Mouse (Mus musculus) forebrain, embryonic 16.5 days (tissue): ENCODE measurements around the gene Gm6583. TPM values are rescaled to one million over a fixed set of nuclear protein-coding genes. Genes with fewer than 3 reads are reported as not detected.

Experiments used
- ATAC-seq: fragments of 200-750 bp; cut with Nextera tagmentation; 2 replicates; pipeline ENCODE4 v1.8.0; 2017; ENCODE audit warnings: mild to moderate bottlenecking, moderate library complexity
- H3K27ac ChIP-seq: fragments of 300-500 bp; sonication (generic); 2 replicates; pipeline ENCODE4 v1.5.1; 2014; ENCODE audit warnings: low read length, control low read depth
- H3K27me3 ChIP-seq: fragments of 300-500 bp; sonication (generic); replicated peaks from 2 replicates; pipeline ENCODE4 v1.6.1; 2014; ENCODE audit warnings: low read length; ENCODE audit not compliant: control insufficient read depth, insufficient read depth
- H3K36me3 ChIP-seq: fragments of 300-500 bp; sonication (generic); 2 replicates; pipeline ENCODE4 v1.6.1; 2014; ENCODE audit not compliant: control insufficient read depth, insufficient read depth
- H3K4me1 ChIP-seq: fragments of 300-500 bp; sonication (generic); replicated peaks from 2 replicates; pipeline ENCODE4 v1.6.1; 2014; ENCODE audit warnings: low read length; ENCODE audit not compliant: control insufficient read depth, insufficient read depth
- H3K4me2 ChIP-seq: fragments of 300-500 bp; sonication (generic); 2 replicates; pipeline ENCODE4 v1.6.1; 2014; ENCODE audit warnings: mild to moderate bottlenecking, low read length, control low read depth
- H3K4me3 ChIP-seq: fragments of 300-500 bp; sonication (generic); replicated peaks from 2 replicates; pipeline ENCODE4 v1.5.1; 2014; ENCODE audit warnings: mild to moderate bottlenecking, low read length, control low read depth
- H3K9ac ChIP-seq: fragments of 300-500 bp; sonication (generic); replicated peaks from 2 replicates; pipeline ENCODE4 v1.6.1; 2014; ENCODE audit warnings: low read depth, low read length, control low read depth
- H3K9me3 ChIP-seq: fragments of 300-500 bp; sonication (generic); 2 replicates; pipeline ENCODE4 v1.6.1; 2016; ENCODE audit warnings: low read length; ENCODE audit not compliant: control insufficient read depth
- WGBS: fragments of 180-500 bp; shearing (Covaris S2); extraction: QIAGEN DNeasy Blood & Tissue Kit; methylation state at CpG from one replicate; pipeline ENCODE4 v1.1.7; 2014; 5-methylcytosine and 5-hydroxymethylcytosine counted together
- polyA plus RNA-seq: library from polyadenylated mRNA; unstranded; fragments of >200 nt; fragmentation: Nextera tagmentation; extraction: Ambion mirVana; gene quantifications from 2 replicates; pipeline ENCODE4 v1.2.1, GENCODE M21; 2015

Gene Gm6583
- polyA plus RNA-seq, result 0.09 and 0.17 TPM in 2 replicates

DNA sequence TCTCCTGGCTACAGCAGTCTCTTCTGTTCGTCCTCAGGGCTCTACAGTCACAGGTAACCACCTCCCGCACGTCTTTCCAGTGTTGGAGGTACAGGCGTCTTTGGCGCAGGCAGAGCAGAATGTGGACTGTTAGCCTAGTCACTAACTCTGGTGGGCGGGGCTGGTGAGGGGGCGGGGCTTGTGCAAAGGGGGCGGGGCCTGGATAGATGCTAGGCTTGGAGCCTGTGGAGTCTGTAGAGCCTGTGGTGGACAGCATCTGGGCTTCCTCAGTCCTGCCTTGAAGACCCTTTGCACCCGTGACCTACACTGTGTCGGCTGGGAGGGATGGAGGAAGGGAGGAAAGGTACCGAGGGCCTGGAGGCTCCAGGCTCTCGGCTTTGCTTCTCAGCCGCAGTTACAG, at the start of gene Gm6583:
Gene Gm6583 (minus strand): TSS at position 124 of the 400 bp plus-strand sequence.
- Histone ChIP-seq H3K4me3 (no peak within 1 kb of the TSS), H3K9me3 (no peaks in the 10 kb centered on the region), H3K4me2 (no peak within 1 kb of the TSS), H3K9ac (no peak within 1 kb of the TSS), H3K27ac (no peak within 1 kb of the TSS), H3K4me1 (no peaks in the 10 kb centered on the region), H3K27me3 (no peaks in the 10 kb centered on the region), H3K36me3 (peaks cover 5% of the 10 kb centered on the region; the same call in 1 of the 2 replicates)
- ATAC-seq, result no peak
- 66% methylated on average over 13 of the region's 13 CpGs for WGBS

DNA sequence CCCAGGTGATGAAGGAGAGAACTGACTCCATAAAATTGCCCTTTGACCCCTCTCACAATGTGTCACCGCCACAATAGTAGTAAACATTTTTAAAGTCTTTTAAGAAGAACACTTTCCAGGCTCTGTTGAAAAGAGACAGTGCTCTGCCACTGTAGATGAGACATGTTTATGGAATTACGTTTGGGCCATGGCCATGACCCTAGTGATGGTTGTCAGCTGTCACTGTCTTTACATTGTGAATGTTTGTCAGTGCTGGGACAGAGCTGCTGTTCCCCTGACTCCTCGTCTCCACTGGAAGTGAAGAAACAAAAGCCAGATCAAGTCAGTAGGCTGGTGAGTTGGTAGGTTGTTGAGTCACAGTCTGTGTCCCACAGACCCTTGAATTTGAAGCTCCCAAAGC, 46.6 kb upstream of the Gm6583 start:
- Histone ChIP-seq H3K9me3 (no peaks in the 10 kb centered on the region), H3K4me1 (0 out of 2 replicates have a peak, but pooled peaks cover 2% of the 10 kb centered on the region), H3K27ac (no peak overlapping the region), H3K4me3 (no peak overlapping the region), H3K27me3 (no peaks in the 10 kb centered on the region), H3K4me2 (no peak overlapping the region), H3K36me3 (no peaks in the 10 kb centered on the region), H3K9ac (no peak overlapping the region)
- no peak for ATAC-seq
- WGBS, result 76% methylated on average over 3 of the region's 3 CpGs

DNA sequence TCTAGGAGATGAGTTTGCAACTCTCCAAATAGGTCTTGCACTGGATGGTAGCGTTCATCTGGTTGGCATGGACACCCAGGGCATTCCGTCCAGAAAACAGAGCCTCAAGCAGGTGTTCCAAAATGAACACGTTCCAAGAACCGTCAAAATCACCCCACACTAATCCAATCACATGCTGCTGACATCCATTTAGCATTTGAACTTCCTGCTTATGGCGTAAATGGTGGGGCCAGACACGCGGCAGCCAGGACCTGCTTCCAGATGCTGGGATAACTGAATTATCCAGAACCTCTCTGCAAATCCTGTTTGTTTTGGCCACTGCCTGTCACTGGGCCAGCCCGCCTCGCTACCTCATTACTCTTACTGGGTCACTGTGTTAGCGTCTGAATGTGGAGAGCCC, 43.5 kb upstream of the Gm6583 start:
- Histone ChIP-seq H3K9me3 (no peaks in the 10 kb centered on the region), H3K9ac (no peak overlapping the region), H3K36me3 (no peaks in the 10 kb centered on the region), H3K4me3 (no peak overlapping the region), H3K27me3 (no peaks in the 10 kb centered on the region), H3K4me2 (no peak overlapping the region), H3K4me1 (peaks cover 12% of the 10 kb centered on the region), H3K27ac (no peak overlapping the region)
- ATAC-seq, result no peak
- WGBS, result 79% methylated on average over 10 of the region's 10 CpGs

DNA sequence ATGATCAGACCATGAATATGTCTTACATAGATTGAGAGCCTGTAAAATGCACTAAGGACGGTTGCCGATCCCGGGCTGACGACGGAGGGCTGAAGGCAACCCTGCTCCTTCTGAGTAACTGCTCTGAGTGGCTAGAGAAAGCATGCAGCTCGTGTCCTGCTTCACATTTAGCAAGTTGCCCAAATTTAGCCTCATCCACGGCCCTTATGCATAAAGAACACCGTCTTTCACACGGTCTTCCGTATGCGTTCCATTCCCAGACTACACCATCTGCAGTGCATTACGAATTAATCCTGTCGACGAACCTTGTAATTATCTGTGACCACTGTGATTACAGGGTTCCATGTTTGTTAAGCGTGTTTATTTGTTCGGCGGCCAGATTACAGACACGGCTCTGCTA, 40.2 kb upstream of the Gm6583 start:
- no peak overlapping the region for H3K4me2 ChIP-seq
- 63% methylated on average over 18 of the region's 18 CpGs for WGBS

DNA sequence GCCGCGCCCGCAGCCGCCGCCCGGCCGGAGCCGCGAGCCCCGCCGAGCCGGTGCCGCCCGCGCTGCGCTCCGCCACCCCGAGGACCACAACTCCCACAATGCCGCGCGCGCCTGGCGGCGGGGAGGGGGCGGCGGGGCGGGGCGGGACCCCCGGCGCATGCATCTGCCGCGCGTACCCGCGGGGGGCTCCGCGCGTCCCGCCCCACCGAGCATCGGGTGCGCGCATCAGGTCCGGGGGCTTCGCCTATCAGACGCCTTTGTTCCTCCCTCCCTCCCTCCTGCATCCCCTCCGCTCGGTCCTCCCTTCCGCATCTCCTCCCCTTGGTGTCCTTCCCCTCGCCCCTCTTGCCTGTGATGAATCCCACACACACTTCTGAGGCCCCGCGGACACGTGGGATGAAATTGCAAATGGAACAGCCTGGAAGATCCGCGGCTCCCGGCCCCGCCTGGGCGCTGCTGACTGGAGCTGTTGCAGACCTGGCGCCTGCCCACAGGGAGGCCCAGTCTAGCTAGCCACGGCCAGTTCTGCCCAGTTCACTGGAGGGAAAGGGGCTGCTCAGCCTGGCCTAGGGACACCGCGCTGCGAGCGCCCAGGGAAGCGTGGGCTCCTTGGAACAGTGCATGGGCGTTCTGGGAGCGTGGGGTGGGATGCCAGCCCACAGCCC, 39.1 kb upstream of the Gm6583 start, which contains the start of gene Asphd2:
Gene Asphd2 (minus strand): TSS at position 88 of the 665 bp plus-strand sequence.
- no peaks in the 10 kb centered on the region for H3K9me3 ChIP-seq
- peak; percentile 88 for ATAC-seq
- peaks cover 10% of the 10 kb centered on the region for H3K36me3 ChIP-seq
- peak within 1 kb of the TSS; percentile 95 for H3K4me2 ChIP-seq
- WGBS, result under 1% methylated on average over 28 of the region's 67 CpGs
- peak within 1 kb of the TSS; percentile 87 for H3K9ac ChIP-seq
- H3K27ac ChIP-seq, result peak within 1 kb of the TSS; percentile 84
- peaks cover 40% of the 10 kb centered on the region for H3K4me1 ChIP-seq
- H3K27me3 ChIP-seq, result no peaks in the 10 kb centered on the region
- peak within 1 kb of the TSS; percentile 75 for H3K4me3 ChIP-seq

More for the DNA sequence above, 40.2 kb upstream of the Gm6583 start:
- H3K9ac ChIP-seq, result no peak overlapping the region
- H3K27me3 ChIP-seq, result no peaks in the 10 kb centered on the region
- H3K9me3 ChIP-seq, result no peaks in the 10 kb centered on the region
- peak overlapping the region; percentile 84 for H3K27ac ChIP-seq
- no peak overlapping the region for H3K4me3 ChIP-seq
- peaks cover 30% of the 10 kb centered on the region for H3K4me1 ChIP-seq
- ATAC-seq, result no peak
- H3K36me3 ChIP-seq, result peaks cover 4% of the 10 kb centered on the region

DNA sequence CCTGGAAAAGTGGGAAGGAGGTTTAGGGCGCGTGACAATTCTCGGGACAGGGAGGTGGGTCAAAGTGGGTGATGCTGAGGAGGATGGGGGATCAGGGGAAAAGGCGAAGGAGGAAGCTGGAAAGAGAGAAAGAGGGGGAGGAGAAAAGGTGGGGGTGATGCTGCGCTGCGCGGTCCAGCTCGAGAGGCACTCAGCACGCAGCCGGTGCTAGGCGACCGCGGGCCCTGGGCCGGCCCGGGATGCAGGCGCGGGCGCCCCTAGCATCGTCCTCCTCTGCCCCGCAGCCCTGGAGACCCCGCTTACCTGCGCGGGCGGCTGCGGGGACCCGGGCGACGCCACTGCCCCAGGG, 38.6 kb upstream of the Gm6583 start:
- H3K4me1 ChIP-seq, result peaks cover 43% of the 10 kb centered on the region
- peak overlapping the region; percentile 84 for H3K27ac ChIP-seq
- peaks cover 11% of the 10 kb centered on the region for H3K36me3 ChIP-seq
- H3K9me3 ChIP-seq, result no peaks in the 10 kb centered on the region
- H3K9ac ChIP-seq, result peak overlapping the region; percentile 87
- H3K4me3 ChIP-seq, result peak overlapping the region; percentile 75
- ATAC-seq, result peak; percentile 73
- peak overlapping the region; percentile 95 for H3K4me2 ChIP-seq
- no peaks in the 10 kb centered on the region for H3K27me3 ChIP-seq
- under 1% methylated on average over 21 of the region's 28 CpGs for WGBS

DNA sequence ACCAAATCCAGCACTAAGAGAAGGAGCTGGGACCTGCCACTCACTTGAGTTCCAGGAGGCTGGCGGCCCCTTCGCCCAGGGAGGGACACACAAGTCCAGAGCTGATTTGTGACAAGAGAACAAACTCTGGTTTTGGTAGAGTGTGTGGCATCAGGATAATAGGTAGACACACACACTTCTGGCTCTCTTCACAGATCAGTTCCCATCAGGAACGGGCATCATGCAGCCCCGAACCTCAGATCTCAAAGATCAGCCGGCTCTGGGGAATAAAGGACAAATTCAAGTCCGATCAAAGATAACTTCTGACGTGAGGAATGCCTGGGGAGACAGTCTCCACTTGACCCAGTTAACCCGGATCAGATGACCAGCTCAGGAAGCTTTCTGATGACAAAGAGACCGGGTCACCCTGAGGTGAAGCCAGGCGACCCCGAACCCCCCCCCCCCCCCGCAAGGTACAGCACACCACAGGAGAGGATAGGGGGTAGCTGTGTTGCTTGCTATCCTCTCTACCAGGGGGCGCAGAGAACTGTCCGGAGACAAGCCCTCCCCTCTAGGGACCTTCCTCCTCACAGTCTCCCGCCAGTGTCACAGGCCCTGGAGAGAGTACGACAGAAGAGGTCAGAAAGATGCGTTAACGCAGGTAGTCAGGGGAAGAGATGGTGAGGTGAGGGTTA, 38.0 kb upstream of the Gm6583 start:
- no peaks in the 10 kb centered on the region for H3K27me3 ChIP-seq
- no peaks in the 10 kb centered on the region for H3K9me3 ChIP-seq
- peaks cover 11% of the 10 kb centered on the region for H3K36me3 ChIP-seq
- 8% methylated on average over 15 of the region's 18 CpGs for WGBS
- peaks cover 46% of the 10 kb centered on the region for H3K4me1 ChIP-seq
- no peak overlapping the region; the same call in 1 of the 2 replicates for H3K27ac ChIP-seq
- peak overlapping the region; percentile 87 for H3K9ac ChIP-seq
- ATAC-seq, result 0 out of 2 replicates have a peak, but pooled peaks have one; percentile 9
- peak overlapping the region; percentile 75 for H3K4me3 ChIP-seq
- H3K4me2 ChIP-seq, result peak overlapping the region; percentile 95

DNA sequence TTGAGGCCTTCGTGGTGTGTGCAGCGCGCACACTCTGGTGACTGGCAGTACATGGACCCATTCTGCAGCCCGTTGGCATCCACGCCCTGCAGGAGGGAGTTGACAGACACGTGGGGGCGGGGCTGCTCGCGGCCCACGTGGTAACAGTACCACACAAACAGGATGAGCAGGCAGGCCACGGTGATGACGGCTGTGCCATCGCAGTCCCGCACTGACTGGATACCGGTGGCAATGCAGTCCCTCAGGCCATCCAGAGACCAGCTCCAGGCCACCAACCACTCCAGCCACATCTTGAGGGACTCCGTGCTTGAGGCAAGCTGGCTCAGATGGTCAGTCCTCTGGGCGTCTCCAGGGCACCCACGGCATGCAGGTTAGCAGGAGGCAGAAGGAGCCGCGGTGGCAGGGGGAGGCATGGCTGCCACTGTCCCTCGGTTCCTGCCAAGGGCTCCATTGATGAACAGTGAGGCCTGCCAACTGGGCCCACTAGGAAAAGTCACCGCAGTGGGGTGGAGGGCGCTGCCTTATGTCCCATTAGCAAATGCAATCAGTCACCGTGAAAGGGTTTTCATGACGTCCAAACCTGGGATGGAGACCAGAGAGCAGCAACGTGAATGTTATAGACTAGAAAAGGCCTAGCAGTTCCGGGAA, 36.0 kb upstream of the Gm6583 start:
- Histone ChIP-seq H3K27ac (no peak overlapping the region), H3K9me3 (no peaks in the 10 kb centered on the region), H3K36me3 (peaks cover 18% of the 10 kb centered on the region), H3K4me2 (no peak overlapping the region), H3K9ac (peak overlapping the region; percentile 29), H3K4me1 (peaks cover 46% of the 10 kb centered on the region), H3K27me3 (no peaks in the 10 kb centered on the region), H3K4me3 (no peak overlapping the region)
- WGBS, result 71% methylated on average over 27 of the region's 27 CpGs
- no peak for ATAC-seq

DNA sequence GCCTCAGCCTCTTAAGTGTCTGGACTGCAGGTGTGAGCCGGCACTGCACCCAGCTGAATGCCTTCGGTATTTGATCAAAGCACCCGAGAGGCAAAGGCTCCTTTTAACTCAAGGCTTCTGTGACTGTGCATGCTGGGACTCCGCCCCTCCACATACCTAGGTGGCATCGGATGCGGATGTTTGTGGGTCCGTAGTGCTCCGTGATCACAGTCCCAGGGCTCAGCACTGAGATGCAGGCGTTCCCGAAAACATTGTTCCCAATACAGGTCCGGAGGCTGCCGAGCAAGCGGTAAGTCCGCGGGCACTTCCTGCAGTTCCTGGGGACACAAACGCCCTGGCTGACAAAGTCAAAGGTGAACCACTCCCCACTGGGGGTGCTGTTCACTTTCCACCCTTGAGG, 35.2 kb upstream of the Gm6583 start:
- H3K27ac ChIP-seq, result no peak overlapping the region
- no peak overlapping the region for H3K4me3 ChIP-seq
- 70% methylated on average over 16 of the region's 16 CpGs for WGBS
- H3K4me2 ChIP-seq, result no peak overlapping the region
- H3K36me3 ChIP-seq, result peaks cover 22% of the 10 kb centered on the region
- peaks cover 44% of the 10 kb centered on the region for H3K4me1 ChIP-seq
- no peak overlapping the region for H3K9ac ChIP-seq
- no peak for ATAC-seq
- no peaks in the 10 kb centered on the region for H3K27me3 ChIP-seq
- no peaks in the 10 kb centered on the region for H3K9me3 ChIP-seq
